Mouse (Mus musculus): Measurements from ENCODE around the gene Kcnip1. TPM values are rescaled to one million over a fixed set of nuclear protein-coding genes. Genes with fewer than 3 reads are reported as not detected.
A peak's percentile ranks its signal among the peaks of the same experiment; 100 is the strongest.

The Kcnip1 gene
- total and polyA plus RNA-seq, 3 experiments, result 0.04 to 0.17 TPM; not detected in 1

DNA sequence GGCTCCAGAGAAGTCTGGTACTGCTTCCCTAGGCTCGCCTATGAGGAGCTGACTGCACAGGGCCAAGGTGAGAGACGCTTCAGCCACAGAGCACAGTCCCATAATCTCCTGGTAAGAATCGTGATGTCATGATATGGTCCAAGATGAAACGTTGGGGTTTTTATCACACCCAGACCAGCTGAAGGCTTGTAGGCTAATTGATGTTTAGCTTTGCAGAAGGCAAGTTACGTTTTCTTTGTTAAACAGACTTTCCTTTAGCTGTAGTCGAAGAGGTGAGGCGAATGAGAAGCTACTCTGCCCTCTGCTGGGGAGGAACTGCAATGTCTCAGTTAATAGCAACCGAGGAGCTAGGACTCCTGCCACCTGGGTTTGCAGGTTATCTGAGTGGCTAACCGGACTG is 15.8 kb upstream of the Kcnip1 start (continued):
- TF ChIP-seq RAD21 (IDR thresholded peaks at IDR 0.05; ENCODE audit: low read depth, low read length) (peak; percentile 82), E2F4 (IDR thresholded peaks at IDR 0.05; ENCODE audit: insufficient replicate concordance, low read depth, low read length) (no peak), GABPA (IDR thresholded peaks at IDR 0.05; ENCODE audit: insufficient replicate concordance, low read depth, low read length) (no peak), CHD1 (IDR thresholded peaks at IDR 0.05; ENCODE audit: low read depth, low read length) (0 out of 2 replicates have a peak, but pooled peaks have one; percentile 34), POLR2AphosphoS2 (IDR thresholded peaks at IDR 0.05; ENCODE audit: low read depth, low read length) (no peak), MAX (IDR thresholded peaks at IDR 0.05; ENCODE audit: low read length) (no peak), BHLHE40 (IDR thresholded peaks at IDR 0.05; ENCODE audit: low read depth, low read length) (peak; percentile 44), USF1 (IDR thresholded peaks at IDR 0.05; ENCODE audit: low read depth, low read length) (no peak), SIN3A (IDR thresholded peaks at IDR 0.05; ENCODE audit: low read length) (peak; percentile 67; the same call in 1 of the 2 replicates), CHD2 (IDR thresholded peaks at IDR 0.05; ENCODE audit: low read length) (no peak), ZMIZ1 (IDR thresholded peaks at IDR 0.05; ENCODE audit: low read depth, low read length) (no peak), MAFK (IDR thresholded peaks at IDR 0.05; ENCODE audit: insufficient replicate concordance, low read length) (no peak), TBP (conservative IDR thresholded peaks at IDR 0.05; ENCODE audit: low read depth, low read length) (0 out of 2 replicates have a peak, but pooled peaks have one; percentile 20), MAZ (IDR thresholded peaks at IDR 0.05; ENCODE audit: low read depth, low read length) (0 out of 2 replicates have a peak, but pooled peaks have one; percentile 44), MYC (IDR thresholded peaks at IDR 0.05; ENCODE audit: low read depth, low read length) (peak; percentile 72), ETS1 (conservative IDR thresholded peaks at IDR 0.05; ENCODE audit: low read depth, low read length) (peak; percentile 60; the same call in 1 of the 2 replicates)

DNA sequence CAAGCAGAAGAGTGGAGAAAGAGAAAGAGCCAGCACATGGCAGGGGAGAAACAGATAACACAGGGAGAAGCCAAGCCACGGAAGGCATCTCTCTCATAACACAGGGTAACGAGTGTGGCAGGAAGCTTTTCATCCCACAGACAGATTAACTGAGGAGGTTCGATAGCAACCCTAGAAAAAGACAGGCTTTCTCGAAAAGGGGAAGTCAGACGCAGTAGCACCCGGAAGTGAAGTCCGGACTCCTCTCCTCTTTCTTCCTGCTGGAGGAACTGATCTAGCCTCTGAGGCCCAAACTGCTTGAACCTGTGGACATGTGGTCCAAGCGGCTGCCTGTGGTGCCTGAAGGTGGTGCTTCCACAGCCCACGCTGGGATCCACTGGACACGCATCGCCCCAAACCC is 15.3 kb upstream of the Kcnip1 start:
- Histone ChIP-seq H3K4me2 (ENCODE audit: insufficient read depth, low read depth, poor library complexity, severe bottlenecking) (peak overlapping the region; percentile 75), H3K79me2 (replicated peaks; ENCODE audit: control insufficient read depth, extremely low read depth, insufficient read depth, poor library complexity, severe bottlenecking) (no peaks in the 10 kb centered on the region), H3K9ac (ENCODE audit: insufficient read depth, low read depth) (peak overlapping the region; percentile 96), H3K36me3 (replicated peaks in 1 of 2; ENCODE audit: control insufficient read depth in 1 of 2, insufficient read depth in 1 of 2, low read length in 1 of 2) (no peaks in the 10 kb centered on the region), H3K27ac (ENCODE audit: insufficient read depth, low read depth) (peak overlapping the region; percentile 89), H3K4me1 (ENCODE audit: control insufficient read depth in 1 of 2, insufficient read depth in 2 of 2) (peaks cover 25 to 54% of the 10 kb centered on the region in 2 experiments), H3K4me3 (replicated peaks in 1 of 3; ENCODE audit: low read depth in 2 of 3, low read length in 2 of 3, poor library complexity in 1 of 3) (peak overlapping the region; percentile 40 to 51 (median 46)), H3K27me3 (replicated peaks) (no peaks in the 10 kb centered on the region), H3K9me3 (replicated peaks; ENCODE audit: low read length) (peaks cover under 1% of the 10 kb centered on the region)
- in situ Hi-C loops (cut with MboI; ENCODE audit: low pct_ligation_motif_present, low pct_unique_long_range_greater_than_20kb, low sequenced_read_pairs) (loop anchor here (10.0 kb wide), 1 partner anchor 67 kb away; no protein-coding TSS in a partner anchor), dilution Hi-C loops (cut with MboI; ENCODE audit: extremely low pct_ligation_motif_present, extremely low pct_unique_long_range_greater_than_20kb, low sequenced_read_pairs) (no loop called here)
- DNase-seq (ENCODE audit: extremely low read depth), result peak; percentile 87
- TF ChIP-seq POLR2A (IDR thresholded peaks at IDR 0.05; ENCODE audit: low read depth, low read length) (peak; percentile 83), MAX (IDR thresholded peaks at IDR 0.05; ENCODE audit: low read length) (0 out of 2 replicates have a peak, but pooled peaks have one; percentile 61), MAFK (IDR thresholded peaks at IDR 0.05; ENCODE audit: insufficient replicate concordance, low read length) (no peak), HCFC1 (IDR thresholded peaks at IDR 0.05; ENCODE audit: low read depth, low read length) (peak; percentile 72), JUND (conservative IDR thresholded peaks at IDR 0.05; ENCODE audit: low read depth, low read length) (no peak; the same call in 1 of the 2 replicates), TBP (conservative IDR thresholded peaks at IDR 0.05; ENCODE audit: low read depth, low read length) (peak; percentile 90), TCF12 (IDR thresholded peaks at IDR 0.05; ENCODE audit: low read depth, low read length) (peak; percentile 75), POLR2AphosphoS2 (IDR thresholded peaks at IDR 0.05; ENCODE audit: low read depth, low read length) (peak; percentile 52; the same call in 1 of the 2 replicates), IRF4 (IDR thresholded peaks at IDR 0.05; ENCODE audit: low read depth, low read length) (peak; percentile 56), MYC (IDR thresholded peaks at IDR 0.05; ENCODE audit: low read depth, low read length) (peak; percentile 86), ETS1 (conservative IDR thresholded peaks at IDR 0.05; ENCODE audit: low read depth, low read length) (no peak), NELFE (IDR thresholded peaks at IDR 0.05; ENCODE audit: low read depth, low read length) (peak; percentile 62; the same call in 1 of the 2 replicates), ELF1 (IDR thresholded peaks at IDR 0.05; ENCODE audit: low read depth, low read length) (peak; percentile 95), EP300 (IDR thresholded peaks at IDR 0.05; ENCODE audit: low read length) (no peak)
